Mouse (Mus musculus) left cerebral cortex, adult 9 months (tissue): ENCODE results near the gene Chd1.

Source experiments
- DNase-seq, 2 experiments: peaks; one replicate each; pipeline ENCODE4 v3.0.0; 2022; ENCODE audit warnings: low spot score in 2 of 2

The Chd1 gene

DNA sequence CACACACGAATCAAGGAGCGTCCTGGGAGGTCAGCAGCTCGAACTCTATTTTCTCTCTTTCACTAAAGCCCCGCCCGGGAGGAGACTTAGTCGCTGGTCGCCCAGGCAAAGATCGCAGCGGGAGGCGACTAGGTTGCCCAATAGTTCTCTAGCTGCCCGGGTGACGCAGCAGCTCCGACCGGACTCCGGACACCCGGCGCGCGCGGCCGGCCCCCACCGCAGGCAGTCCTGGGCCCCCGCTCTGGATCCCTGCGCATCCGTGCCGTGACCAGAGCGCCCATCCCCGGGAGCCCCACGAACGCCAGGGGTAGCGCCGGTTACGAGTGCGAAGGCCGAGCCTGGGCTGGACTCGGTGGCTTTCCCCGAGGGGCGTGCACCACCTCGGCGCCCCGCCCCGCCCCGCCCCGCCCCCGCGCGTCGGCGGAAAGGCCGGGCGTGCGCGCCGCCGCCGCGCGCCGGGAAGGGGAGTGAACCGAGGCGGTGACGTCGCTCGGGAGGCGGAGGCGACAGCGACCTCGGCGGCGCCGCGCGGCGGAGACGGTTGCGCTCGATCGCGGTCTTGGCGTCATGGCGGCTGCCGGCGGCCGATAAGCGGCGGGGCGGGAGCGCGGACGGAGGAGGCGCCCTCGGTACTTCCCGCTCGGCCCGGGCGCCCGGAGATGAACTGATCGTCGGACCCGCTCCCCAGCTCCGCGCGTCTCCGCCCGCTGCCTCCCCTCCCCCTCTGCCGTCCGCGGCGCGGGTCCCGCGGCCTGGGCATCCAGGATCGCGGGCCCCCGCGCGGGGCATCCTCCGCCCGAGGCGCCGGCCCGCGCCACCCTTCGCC, at the start of gene Chd1:
Gene Chd1, plus strand, starts transcription at position 493 of the 826 bp plus-strand sequence.
- peak; percentile 68 to 82 for DNase-seq

GRCm38 (mm10) chr17:15656881-15657607, 47.7 kb upstream of the Chd1 start:
- no peak for DNase-seq

- no peak for DNase-seq
These were observed 31.9 kb upstream of the Chd1 start for GRCm38 (mm10) chr17:15672870-15673269.

- DNase-seq: no peak
These were observed 26.7 kb upstream of the Chd1 start for GRCm38 (mm10) chr17:15677970-15678645.

GRCm38 (mm10) chr17:15679966-15680630, 24.7 kb upstream of the Chd1 start:
- DNase-seq: no peak

GRCm38 (mm10) chr17:15680661-15681060, 24.1 kb upstream of the Chd1 start:
- DNase-seq: no peak

GRCm38 (mm10) chr17:15686396-15686795, 18.4 kb upstream of the Chd1 start:
- DNase-seq: no peak

GRCm38 (mm10) chr17:15690304-15690703, 14.5 kb upstream of the Chd1 start:
- no peak for DNase-seq

- DNase-seq: no peak
These were observed 9.2 kb upstream of the Chd1 start for GRCm38 (mm10) chr17:15695566-15695965.

DNA sequence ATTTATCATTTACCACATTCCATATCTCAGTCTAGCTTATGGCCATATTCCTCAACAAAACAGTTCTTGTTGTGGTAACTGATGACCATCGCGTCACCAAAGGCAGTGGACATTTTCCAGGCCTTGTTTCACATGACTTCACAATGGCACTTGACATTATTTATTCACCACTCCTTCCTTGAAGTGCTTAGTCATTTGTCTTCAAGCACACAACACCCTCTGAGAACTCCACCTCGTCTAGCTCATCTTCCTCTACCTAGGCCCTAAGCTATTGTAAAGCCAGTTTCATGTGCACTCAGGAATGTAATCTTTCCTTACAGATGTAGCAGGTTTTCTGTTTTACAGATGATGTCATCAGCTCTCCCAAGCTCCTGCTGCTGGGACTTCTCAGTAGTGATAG, 5.8 kb upstream of the Chd1 start:
- no peak for DNase-seq

GRCm38 (mm10) chr17:15701505-15701904, 3.3 kb upstream of the Chd1 start:
- no peak for DNase-seq

- DNase-seq: no peak
These were observed 651 bp upstream of the Chd1 start for GRCm38 (mm10) chr17:15704158-15704474.

GRCm38 (mm10) chr17:15705303-15706284, 827 bp downstream of the Chd1 start:
- DNase-seq: peak in 1 of 2 experiments; percentile 13

GRCm38 (mm10) chr17:15714507-15714906, 9.7 kb downstream of the Chd1 start:
- DNase-seq: no peak

DNA sequence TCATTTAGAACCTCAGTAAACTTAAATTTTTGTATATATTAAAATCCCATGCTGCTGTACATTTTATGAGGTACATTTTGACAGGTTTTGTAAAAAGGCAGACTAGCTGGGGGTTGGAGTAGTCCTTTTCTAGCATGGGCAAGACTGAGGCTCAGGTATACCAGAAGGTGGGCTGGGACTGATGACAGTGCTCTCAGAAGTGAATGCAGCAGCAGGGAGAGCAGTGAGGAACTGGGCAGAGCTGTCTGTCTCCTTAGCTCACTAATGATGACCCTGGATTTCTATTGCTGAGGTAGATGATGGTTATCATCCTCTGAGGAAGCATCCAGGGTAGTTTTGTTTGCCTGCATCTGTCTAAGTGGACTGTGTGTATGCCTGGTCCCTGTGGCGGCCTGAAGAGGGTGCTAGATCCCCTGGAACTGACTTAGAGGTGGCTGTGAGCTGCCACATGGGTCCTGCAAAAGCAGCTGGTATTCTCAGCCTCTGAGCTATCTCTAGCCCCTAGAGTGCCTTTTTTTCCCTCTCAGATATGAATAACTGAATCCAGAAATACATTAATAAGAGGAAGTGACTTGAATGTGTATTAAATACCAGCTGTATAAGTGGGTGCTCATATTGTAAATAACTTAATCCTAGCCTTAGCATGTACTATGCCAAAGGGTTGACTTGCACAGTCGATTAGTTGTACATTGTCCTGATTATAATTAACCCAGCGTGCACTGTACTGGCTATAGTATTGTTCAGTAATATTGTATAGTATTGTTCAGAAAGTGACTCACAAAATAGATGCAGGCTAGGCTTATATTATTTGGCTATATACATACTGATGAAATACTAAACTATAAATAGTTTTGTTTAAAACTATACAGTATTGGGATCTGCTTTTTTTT, 10.5 kb downstream of the Chd1 start:
- no peak for DNase-seq

DNA sequence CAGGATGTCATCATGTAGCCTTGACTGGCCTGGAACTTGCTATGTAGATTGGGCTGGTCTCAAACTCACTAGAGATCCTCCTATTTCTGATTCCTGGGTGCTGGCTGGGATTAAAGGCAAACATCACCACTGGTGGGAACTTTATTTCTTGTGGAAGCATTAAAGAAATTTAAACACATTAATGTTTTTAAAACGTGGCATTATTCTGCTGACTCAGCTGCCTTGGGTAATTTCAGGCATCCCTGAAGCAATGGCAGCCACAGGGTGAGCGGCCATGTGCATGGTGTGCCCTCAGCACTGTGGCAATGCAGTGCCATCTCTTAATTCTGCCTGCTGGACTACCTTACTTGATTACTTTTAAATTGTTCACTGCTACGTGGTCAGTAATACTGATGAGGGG, 11.2 kb downstream of the Chd1 start:
- DNase-seq: no peak

- DNase-seq: no peak
These were observed 16.1 kb downstream of the Chd1 start for GRCm38 (mm10) chr17:15720841-15721240.

- DNase-seq: no peak
These were observed 18.5 kb downstream of the Chd1 start for GRCm38 (mm10) chr17:15723291-15723690.

DNA sequence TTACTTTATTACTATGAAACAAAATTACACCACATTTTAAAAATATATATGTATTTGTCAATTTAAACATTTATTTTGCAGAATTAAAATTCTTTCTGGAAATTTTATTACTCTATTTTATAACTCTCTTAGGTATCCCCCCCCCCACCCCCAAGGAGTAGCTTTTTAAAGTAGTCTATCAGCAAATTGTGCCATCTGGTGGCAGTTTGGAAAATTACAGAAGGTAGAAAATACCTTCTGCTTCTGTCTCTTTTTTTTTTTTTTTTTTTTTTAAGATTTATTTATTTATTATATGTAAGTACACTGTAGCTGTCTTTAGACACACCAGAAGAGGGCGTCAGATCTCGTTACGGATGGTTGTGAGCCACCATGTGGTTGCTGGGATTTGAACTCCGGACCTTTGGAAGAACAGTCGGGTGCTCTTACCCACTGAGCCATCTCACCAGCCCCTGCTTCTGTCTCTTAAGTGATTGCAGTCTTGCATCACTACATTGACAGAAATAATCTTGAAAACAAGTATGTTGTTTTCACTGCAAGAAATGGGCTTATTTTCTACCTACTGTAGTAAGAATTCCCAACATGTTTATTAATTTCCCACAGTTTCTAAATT, 19.2 kb downstream of the Chd1 start:
- peak in 1 of 2 experiments; percentile 33 for DNase-seq
